Mouse (Mus musculus): ENCODE results near the gene Sord. TPM values are rescaled to one million over a fixed set of nuclear protein-coding genes. Genes with fewer than 3 reads are reported as not detected.
A peak's percentile ranks its signal among the peaks of the same experiment; 100 is the strongest.

Gene Sord
- polyA plus RNA-seq, 1 experiment from 2014 or later, result 45.0 TPM

DNA sequence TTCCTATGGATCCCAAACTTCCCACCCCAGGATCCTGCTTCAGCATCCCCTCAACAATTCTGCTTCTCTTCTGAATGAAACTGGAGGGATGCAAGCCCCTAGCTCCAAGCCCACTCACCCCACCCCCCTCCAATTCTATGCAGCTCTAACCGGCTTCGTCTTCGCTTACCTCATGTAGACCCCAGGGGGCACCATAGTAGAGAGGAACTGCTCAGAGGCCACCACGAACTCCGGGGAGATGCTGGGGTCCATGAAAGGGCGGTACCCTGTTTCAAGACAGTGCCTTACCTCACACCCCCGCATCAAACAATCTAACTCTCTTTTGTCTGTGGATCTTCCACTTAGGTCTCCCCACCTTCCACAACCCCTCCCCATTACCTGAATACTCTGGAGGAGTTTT lies 60.4 kb downstream of the Sord start:
- WGBS (ENCODE audit: insufficient replicate concordance), result 10% methylated on average over 7 of the region's 7 CpGs
- Histone ChIP-seq H3K27ac (ENCODE audit: low read depth, low read length) (no peak overlapping the region), H3K27me3 (ENCODE audit: control insufficient read depth, insufficient read depth, low read length) (peaks cover 83% of the 10 kb centered on the region), H3K36me3 (ENCODE audit: control insufficient read depth, insufficient read depth, low read length) (no peaks in the 10 kb centered on the region), H3K4me1 (ENCODE audit: control insufficient read depth, insufficient read depth, low read length) (peaks cover 10% of the 10 kb centered on the region), H3K9ac (ENCODE audit: low read depth, low read length) (no peak overlapping the region), H3K4me2 (no peak overlapping the region), H3K9me3 (replicated peaks; ENCODE audit: control insufficient read depth, low read length) (no peaks in the 10 kb centered on the region), H3K4me3 (ENCODE audit: low read depth, low read length) (no peak overlapping the region)
- no peak for ATAC-seq (replicated peaks; ENCODE audit: insufficient number of reproducible peaks, low FRiP score, low TSS enrichment)

DNA sequence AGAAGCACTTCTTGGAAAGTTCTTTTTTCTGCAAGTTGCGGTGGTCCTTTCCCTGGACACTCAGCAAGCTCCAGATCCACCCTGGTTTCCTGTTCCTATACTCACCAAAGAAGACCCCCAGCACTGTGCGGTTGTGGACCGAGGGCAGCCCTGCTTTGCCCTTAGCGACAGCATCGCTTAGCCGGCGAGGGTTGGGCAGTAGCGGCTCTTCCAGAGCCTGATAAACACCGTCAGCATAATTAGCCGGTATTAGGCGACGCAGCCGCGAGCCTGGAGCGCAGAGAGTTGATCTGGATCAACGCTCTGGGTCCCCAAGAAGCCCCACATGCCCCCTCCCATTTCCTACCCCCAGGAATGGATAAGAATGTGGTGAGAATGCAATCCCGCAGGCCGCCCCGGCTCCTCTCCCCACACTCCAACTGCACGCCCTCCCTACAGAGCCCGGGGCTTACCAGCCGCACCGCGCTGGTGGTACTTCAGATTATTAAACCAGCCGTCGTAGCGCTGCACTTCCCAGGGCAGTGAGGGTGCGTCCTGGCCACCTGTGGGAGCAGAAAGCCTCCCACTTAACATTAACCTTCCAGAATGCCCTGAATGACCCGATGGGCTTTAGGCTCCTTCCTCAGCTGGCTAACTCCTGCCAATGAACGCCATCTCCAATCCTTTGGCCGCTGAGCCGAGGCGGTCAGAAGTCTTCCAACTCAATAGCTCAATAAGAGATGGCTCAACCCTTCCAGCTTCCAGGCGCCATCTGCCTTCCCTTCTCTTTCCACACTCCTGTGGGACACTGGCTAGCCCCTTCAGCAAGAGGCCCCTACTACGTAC lies 62.9 kb downstream of the Sord start:
- H3K9me3 ChIP-seq (replicated peaks; ENCODE audit: control insufficient read depth, low read length), result no peaks in the 10 kb centered on the region
- ATAC-seq (replicated peaks; ENCODE audit: insufficient number of reproducible peaks, low FRiP score, low TSS enrichment), result no peak
- H3K9ac ChIP-seq (ENCODE audit: low read depth, low read length), result no peak overlapping the region
- no peak overlapping the region for H3K27ac ChIP-seq (ENCODE audit: low read depth, low read length)
- H3K4me3 ChIP-seq (ENCODE audit: low read depth, low read length), result peak overlapping the region; percentile 27
- peak overlapping the region; percentile 51 for H3K4me2 ChIP-seq
- peaks cover 18% of the 10 kb centered on the region for H3K4me1 ChIP-seq (ENCODE audit: control insufficient read depth, insufficient read depth, low read length)
- no peaks in the 10 kb centered on the region for H3K36me3 ChIP-seq (ENCODE audit: control insufficient read depth, insufficient read depth, low read length)
- 2% methylated on average over 35 of the region's 35 CpGs for WGBS (ENCODE audit: insufficient replicate concordance)
- peaks cover 95% of the 10 kb centered on the region for H3K27me3 ChIP-seq (ENCODE audit: control insufficient read depth, insufficient read depth, low read length)

GRCm38 (mm10) chr2:122298096-122298499 lies 63.5 kb downstream of the Sord start, which contains the start of gene Duox2:
TSS of gene Duox2 (minus strand) at chr2:122298449.
- peak within 1 kb of the TSS; percentile 61 for H3K4me2 ChIP-seq
- no peak within 1 kb of the TSS for H3K27ac ChIP-seq (ENCODE audit: low read depth, low read length)
- ATAC-seq (replicated peaks; ENCODE audit: insufficient number of reproducible peaks, low FRiP score, low TSS enrichment), result no peak
- peaks cover 18% of the 10 kb centered on the region for H3K4me1 ChIP-seq (ENCODE audit: control insufficient read depth, insufficient read depth, low read length)
- H3K9ac ChIP-seq (ENCODE audit: low read depth, low read length), result no peak within 1 kb of the TSS
- 4% methylated on average over 13 of the region's 13 CpGs for WGBS (ENCODE audit: insufficient replicate concordance)
- H3K4me3 ChIP-seq (ENCODE audit: low read depth, low read length), result peak within 1 kb of the TSS; percentile 34
- no peaks in the 10 kb centered on the region for H3K36me3 ChIP-seq (ENCODE audit: control insufficient read depth, insufficient read depth, low read length)
- H3K9me3 ChIP-seq (replicated peaks; ENCODE audit: control insufficient read depth, low read length), result no peaks in the 10 kb centered on the region
- peaks cover 92% of the 10 kb centered on the region for H3K27me3 ChIP-seq (ENCODE audit: control insufficient read depth, insufficient read depth, low read length)

GRCm38 (mm10) chr2:122298596-122299490 lies 64.3 kb downstream of the Sord start, which contains the start of gene Duoxa2:
TSS of gene Duoxa2 (plus strand) at chr2:122298900.
- peaks cover 92% of the 10 kb centered on the region for H3K27me3 ChIP-seq (ENCODE audit: control insufficient read depth, insufficient read depth, low read length)
- H3K4me3 ChIP-seq (ENCODE audit: low read depth, low read length), result peak within 1 kb of the TSS; percentile 34
- WGBS (ENCODE audit: insufficient replicate concordance), result 1% methylated on average over 43 of the region's 43 CpGs
- H3K9me3 ChIP-seq (replicated peaks; ENCODE audit: control insufficient read depth, low read length), result no peaks in the 10 kb centered on the region
- H3K4me2 ChIP-seq, result peak within 1 kb of the TSS; percentile 61
- no peak within 1 kb of the TSS for H3K9ac ChIP-seq (ENCODE audit: low read depth, low read length)
- H3K27ac ChIP-seq (ENCODE audit: low read depth, low read length), result no peak within 1 kb of the TSS
- no peak for ATAC-seq (replicated peaks; ENCODE audit: insufficient number of reproducible peaks, low FRiP score, low TSS enrichment)
- H3K4me1 ChIP-seq (ENCODE audit: control insufficient read depth, insufficient read depth, low read length), result peaks cover 18% of the 10 kb centered on the region
- no peaks in the 10 kb centered on the region for H3K36me3 ChIP-seq (ENCODE audit: control insufficient read depth, insufficient read depth, low read length)

GRCm38 (mm10) chr2:122299911-122300655 lies 65.5 kb downstream of the Sord start:
- H3K27me3 ChIP-seq (ENCODE audit: control insufficient read depth, insufficient read depth, low read length), result peaks cover 92% of the 10 kb centered on the region
- H3K4me3 ChIP-seq (ENCODE audit: low read depth, low read length), result no peak overlapping the region
- ATAC-seq (replicated peaks; ENCODE audit: insufficient number of reproducible peaks, low FRiP score, low TSS enrichment), result no peak
- no peak overlapping the region for H3K27ac ChIP-seq (ENCODE audit: low read depth, low read length)
- WGBS (ENCODE audit: insufficient replicate concordance), result 7% methylated on average over 14 of the region's 14 CpGs
- H3K9ac ChIP-seq (ENCODE audit: low read depth, low read length), result no peak overlapping the region
- no peak overlapping the region for H3K4me2 ChIP-seq
- no peaks in the 10 kb centered on the region for H3K9me3 ChIP-seq (replicated peaks; ENCODE audit: control insufficient read depth, low read length)
- no peaks in the 10 kb centered on the region for H3K36me3 ChIP-seq (ENCODE audit: control insufficient read depth, insufficient read depth, low read length)
- H3K4me1 ChIP-seq (ENCODE audit: control insufficient read depth, insufficient read depth, low read length), result peaks cover 18% of the 10 kb centered on the region

GRCm38 (mm10) chr2:122300656-122301020 lies 66.1 kb downstream of the Sord start:
- Histone ChIP-seq H3K4me2 (peak overlapping the region; percentile 74; the same call in 1 of the 2 replicates), H3K9ac (ENCODE audit: low read depth, low read length) (no peak overlapping the region), H3K4me3 (ENCODE audit: low read depth, low read length) (peak overlapping the region; percentile 36), H3K27ac (ENCODE audit: low read depth, low read length) (no peak overlapping the region), H3K27me3 (ENCODE audit: control insufficient read depth, insufficient read depth, low read length) (peaks cover 92% of the 10 kb centered on the region), H3K36me3 (ENCODE audit: control insufficient read depth, insufficient read depth, low read length) (no peaks in the 10 kb centered on the region), H3K4me1 (ENCODE audit: control insufficient read depth, insufficient read depth, low read length) (peaks cover 18% of the 10 kb centered on the region), H3K9me3 (replicated peaks; ENCODE audit: control insufficient read depth, low read length) (no peaks in the 10 kb centered on the region)
- 6% methylated on average over 14 of the region's 14 CpGs for WGBS (ENCODE audit: insufficient replicate concordance)
- ATAC-seq (replicated peaks; ENCODE audit: insufficient number of reproducible peaks, low FRiP score, low TSS enrichment), result no peak

- Histone ChIP-seq H3K27ac (ENCODE audit: low read depth, low read length) (no peak overlapping the region), H3K27me3 (ENCODE audit: control insufficient read depth, insufficient read depth, low read length) (peaks cover 90% of the 10 kb centered on the region), H3K4me3 (ENCODE audit: low read depth, low read length) (peak overlapping the region; percentile 36), H3K4me1 (ENCODE audit: control insufficient read depth, insufficient read depth, low read length) (peaks cover 18% of the 10 kb centered on the region), H3K9me3 (replicated peaks; ENCODE audit: control insufficient read depth, low read length) (no peaks in the 10 kb centered on the region), H3K9ac (ENCODE audit: low read depth, low read length) (no peak overlapping the region), H3K4me2 (peak overlapping the region; percentile 74), H3K36me3 (ENCODE audit: control insufficient read depth, insufficient read depth, low read length) (no peaks in the 10 kb centered on the region)
- 0 out of 2 replicates have a peak, but pooled peaks have one; percentile 5 for ATAC-seq (replicated peaks; ENCODE audit: insufficient number of reproducible peaks, low FRiP score, low TSS enrichment)
- whole genome bisulfite sequencing (ENCODE audit: insufficient replicate concordance), result 2% methylated on average over 48 of the region's 48 CpGs
Measured at GRCm38 (mm10) chr2:122301081-122301920, 66.8 kb downstream of the Sord start.

Measured in heart, embryonic 11.5 days (tissue).